Mouse (Mus musculus) ovary, adult 10 weeks (tissue): ENCODE data around the gene Il1rn. TPM values are rescaled to one million over a fixed set of nuclear protein-coding genes. Genes with fewer than 3 reads are reported as not detected.

Experiments
- polyA plus RNA-seq: library from polyadenylated mRNA; stranded (reverse); fragments of 350-450 nt; fragmentation: Illumina TruSeq; extraction: RNeasy Lipid Tissue Mini Kit (QIAGEN cat#74804); gene quantifications from one replicate; pipeline ENCODE4 v1.2.3, GENCODE M21; 2014

Il1rn gene
- 5.8 TPM for polyA plus RNA-seq

GRCm38 (mm10) chr2:24336545-24336944 is at the start of gene Il1rn:
Il1rn (plus strand) TSS chr2:24336853.

DNA sequence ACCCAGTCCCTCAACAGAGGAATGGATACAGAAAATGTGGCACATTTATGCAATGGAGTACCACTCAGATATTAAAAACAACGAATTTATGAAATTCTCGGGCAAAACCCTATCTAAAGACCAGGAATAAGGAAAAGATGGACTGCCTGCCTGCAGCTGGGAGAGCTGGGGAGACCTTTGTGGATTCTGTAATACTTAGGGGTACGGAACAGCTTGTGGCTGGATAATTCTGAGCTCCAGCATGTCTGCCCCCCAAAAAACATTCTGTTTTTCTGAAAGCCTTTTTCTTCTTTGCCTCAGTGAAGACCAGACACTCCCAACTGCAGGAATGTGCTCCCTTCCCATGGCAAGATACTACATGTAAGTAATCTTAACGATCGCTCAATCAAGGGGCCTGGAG is 45.8 kb upstream of the Il1rn start, which contains the start of gene Il1f10:
Gene Il1f10 (plus strand): TSS at position 301 of the 400 bp plus-strand sequence.

DNA sequence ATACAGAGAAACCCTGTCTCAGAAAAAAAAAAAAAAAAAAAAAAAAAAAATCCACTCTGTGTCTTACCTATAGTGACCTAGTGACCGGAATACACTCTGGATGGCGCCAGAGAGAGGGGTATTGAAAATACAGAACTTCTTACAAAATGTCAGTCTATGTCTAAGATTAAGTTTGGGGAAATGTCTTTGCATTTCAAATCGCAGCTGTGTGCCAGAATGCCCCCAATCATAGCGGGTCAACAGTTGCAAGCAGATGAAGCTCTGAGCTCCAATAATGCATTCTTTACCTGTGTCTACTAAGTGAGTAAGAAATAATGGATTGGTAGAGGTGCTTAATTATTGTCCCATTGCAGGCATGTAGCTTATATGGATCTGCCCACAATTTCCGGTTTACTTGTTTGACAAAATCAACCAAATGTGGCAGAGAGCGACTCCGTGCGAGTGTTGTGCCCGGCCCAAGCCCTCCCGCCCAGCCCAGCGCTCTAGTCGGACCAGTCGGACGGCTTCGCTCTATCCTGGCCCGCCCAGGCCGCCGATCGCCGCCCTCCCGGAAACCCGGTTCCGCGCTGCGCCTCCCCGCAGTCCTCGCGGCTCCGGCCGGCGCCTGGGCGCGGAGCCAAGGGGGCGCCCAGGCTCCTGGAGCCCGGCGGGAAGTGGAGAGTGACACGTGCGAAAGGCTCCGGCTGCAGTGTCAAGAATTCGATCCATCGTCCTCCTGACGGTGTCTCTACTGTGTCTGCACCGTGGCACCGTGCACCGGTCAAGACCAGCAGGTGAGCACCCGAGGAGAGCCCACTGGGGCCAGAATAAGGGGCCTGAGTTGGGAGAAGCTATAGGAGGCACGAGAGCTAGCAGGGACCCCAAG is 30.6 kb downstream of the Il1rn start, which contains the start of gene Psd4:
Gene Psd4 (plus strand): TSS at position 551 of the 865 bp plus-strand sequence.

Other genes with a start within 250 kb of the Il1rn start
- gene Tbpl2, start 240.3 kb upstream of the Il1rn start, polyA plus RNA-seq: 1.3 TPM
- gene Il1f8, start 183.7 kb upstream of the Il1rn start, polyA plus RNA-seq: 2.1 TPM
- gene Il1f9, start 150.4 kb upstream of the Il1rn start, polyA plus RNA-seq: 0.74 TPM
- gene Il1f6, start 121.4 kb upstream of the Il1rn start, polyA plus RNA-seq: not detected
- not detected for gene Il1f5, start 59.9 kb upstream of the Il1rn start, polyA plus RNA-seq
- gene Il1f10, start 45.7 kb upstream of the Il1rn start, polyA plus RNA-seq: not detected
- 14.9 TPM for gene Psd4, start 30.7 kb downstream of the Il1rn start, polyA plus RNA-seq
- 4.6 TPM for gene Pax8, start 138.7 kb downstream of the Il1rn start, polyA plus RNA-seq